Mouse (Mus musculus): ENCODE results near the gene Ect2l.

Gene Ect2l

DNA sequence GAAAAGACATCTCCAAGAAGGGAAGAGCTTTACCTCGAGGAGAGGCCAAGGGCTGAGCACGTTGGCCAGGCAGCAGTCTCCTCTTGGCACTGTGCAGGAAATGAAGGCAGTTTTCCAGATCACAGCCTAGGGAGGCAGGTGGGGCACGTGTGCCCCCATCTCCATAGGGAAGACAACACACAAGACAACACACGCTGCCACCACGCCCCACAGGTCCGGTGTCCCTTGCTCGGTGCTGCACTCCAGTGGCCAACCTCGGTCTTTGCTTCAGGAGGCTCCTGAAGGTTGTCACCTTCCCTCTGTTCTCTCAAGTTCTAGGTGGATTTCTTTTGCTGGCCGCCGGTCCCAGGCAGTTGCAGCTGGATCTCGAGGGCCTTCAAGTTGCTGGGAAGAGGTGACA, at the start of gene Ect2l:
TSS of gene Ect2l (minus strand) at position 165 of the 400 bp plus-strand sequence.
- DNase-seq (ENCODE audit: low read depth), result peak; percentile 61

DNA sequence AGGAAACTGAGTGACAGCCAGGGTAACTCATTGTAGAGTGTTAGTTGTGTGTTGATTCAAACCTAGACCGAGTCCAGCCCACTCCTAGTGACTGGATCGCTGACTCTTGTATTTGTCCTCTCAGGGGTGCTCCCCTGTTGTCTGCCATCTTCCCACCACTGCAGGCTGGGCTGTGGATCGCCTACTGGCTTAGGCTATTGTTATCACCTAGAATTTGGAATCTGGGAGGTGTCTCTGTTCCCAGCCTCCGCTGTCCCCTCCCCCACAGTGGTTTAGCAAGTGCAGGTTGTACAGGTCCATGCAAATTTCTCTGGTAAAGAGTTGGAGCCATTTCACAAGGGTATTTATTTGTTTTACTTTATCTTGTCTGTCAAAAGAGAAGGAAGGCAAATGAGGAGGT, 40.7 kb upstream of the Ect2l start:
- DNase-seq (ENCODE audit: low read depth), result no peak

DNA sequence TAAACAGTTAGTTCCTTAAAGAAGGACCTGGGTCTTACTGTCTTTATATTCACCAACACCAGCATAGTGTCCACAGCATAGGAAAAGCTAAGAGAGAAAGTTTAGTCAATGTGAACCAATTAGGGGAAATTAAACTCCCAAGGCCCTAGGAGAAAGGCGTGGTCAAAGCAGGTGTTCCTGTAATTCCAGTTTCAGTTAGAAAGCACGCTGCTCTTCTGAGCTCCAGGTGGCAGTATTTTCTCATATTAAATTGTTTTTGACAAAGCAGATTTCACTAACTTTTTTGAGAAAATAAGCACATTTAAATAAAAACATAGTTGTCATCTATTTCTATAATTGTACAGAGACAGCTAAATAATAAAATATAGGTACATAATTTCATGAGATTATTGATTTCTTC, 32.9 kb upstream of the Ect2l start:
- DNase-seq (ENCODE audit: low read depth), result no peak

DNA sequence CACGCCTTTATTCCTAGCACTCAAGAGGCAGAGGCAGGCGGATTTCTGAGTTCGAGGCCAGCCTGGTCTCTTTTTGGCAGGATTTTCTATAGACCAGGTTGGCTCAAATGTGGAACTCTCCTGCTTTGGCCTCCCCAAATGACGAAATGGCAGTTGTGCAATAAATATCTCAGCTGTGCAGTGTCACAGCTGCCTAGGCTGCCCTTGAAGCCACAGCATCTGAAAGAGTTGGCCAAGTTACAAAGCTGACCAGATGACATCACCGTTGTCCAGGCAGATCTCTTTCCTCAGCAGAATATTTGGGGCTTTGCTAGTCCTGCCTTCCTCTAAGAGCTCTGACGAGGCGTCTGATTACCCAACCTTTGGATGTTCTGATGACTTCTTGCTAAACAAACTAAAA, 26.5 kb upstream of the Ect2l start:
- DNase-seq (ENCODE audit: low read depth), result no peak

DNA sequence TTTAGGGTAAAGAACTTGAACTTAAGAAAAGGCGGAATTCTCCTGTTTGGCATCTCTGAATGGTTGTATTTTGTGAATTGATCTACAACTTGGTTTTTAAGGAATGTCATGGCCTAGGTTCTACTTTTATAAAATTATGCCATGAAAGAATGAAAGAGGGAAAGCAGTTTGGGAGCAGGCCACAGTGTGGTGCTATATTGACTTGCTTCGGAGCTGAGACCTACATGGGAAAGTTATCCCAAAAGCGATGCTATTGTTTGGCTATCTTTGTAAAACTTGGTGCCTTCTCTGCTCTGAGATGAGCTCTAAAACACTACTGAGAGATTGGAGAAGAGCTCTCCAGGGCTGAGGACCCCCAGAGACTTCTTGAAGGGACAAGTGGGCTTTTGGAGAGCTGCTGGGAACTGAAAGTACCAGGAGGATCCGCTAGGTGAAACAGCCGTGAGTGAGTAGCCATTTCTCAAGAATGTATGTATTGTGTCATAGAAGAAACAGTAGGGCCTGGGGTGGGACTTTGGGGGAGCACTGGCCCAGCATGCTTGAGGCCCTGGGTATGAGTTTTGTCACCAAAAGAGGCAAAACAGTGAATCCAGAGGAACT, 25.7 kb upstream of the Ect2l start:
- DNase-seq (ENCODE audit: low read depth), result peak; percentile 7

DNA sequence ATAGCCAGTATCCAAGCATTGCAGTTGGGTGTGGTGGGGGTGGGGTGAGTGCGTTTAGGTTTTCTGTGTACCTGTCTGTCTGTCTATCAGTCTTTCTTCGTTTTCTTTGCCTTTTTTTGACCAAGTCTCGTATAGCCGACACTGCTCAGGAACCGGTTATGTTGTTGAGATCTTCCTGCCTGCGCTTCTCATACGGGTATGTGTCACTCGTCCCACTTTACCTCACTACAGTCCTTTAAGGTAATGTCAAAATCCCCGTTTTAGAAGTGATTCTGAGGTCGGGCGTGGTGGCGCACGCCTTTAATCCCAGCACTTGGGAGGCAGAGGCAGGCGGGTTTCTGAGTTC, 24.7 kb upstream of the Ect2l start:
- DNase-seq (ENCODE audit: low read depth), result no peak

DNA sequence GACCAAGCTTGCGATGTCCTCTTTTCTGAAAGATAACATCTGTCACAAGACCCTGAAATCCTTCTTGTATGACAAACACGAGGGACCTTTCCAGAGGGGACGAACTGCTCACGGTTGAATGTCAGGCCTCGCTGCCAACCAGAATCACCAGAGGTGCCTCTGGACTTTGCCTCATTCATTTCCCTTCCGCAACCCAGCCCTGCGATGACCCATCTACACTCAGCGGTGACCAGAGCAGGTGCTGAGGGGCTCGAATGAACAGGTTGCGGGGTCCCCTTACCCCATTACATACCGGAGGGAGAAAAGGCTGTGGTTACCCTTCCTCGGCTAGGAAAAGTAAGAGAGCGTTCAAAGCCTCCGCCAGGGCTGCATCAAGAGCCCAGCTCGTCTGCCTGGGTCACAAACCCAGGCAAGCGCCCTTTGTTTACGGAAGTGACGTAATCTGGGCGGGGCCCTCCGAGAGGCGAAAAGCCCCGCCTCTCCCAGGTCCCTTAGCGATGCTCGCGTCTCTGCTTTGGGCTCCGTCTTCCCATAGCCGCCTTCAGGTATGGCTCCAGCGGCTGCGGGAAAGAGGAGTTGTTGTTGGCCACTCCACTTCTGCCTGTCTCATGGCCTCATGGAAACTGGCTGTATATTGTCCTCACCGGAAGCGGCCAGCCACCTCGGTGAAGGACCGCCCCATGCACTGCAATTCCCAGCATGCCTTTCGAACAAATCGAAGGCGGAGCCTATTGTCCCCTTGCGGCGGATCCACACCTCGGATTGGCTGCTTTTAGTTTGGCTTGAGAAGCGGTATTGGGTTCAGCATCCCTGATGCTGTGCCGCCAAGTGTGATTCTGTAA, 24.1 kb upstream of the Ect2l start, which contains the start of gene Ccdc28a:
TSS of gene Ccdc28a (minus strand) at position 439 of the 842 bp plus-strand sequence.
- DNase-seq (ENCODE audit: low read depth), result peak; percentile 99

DNA sequence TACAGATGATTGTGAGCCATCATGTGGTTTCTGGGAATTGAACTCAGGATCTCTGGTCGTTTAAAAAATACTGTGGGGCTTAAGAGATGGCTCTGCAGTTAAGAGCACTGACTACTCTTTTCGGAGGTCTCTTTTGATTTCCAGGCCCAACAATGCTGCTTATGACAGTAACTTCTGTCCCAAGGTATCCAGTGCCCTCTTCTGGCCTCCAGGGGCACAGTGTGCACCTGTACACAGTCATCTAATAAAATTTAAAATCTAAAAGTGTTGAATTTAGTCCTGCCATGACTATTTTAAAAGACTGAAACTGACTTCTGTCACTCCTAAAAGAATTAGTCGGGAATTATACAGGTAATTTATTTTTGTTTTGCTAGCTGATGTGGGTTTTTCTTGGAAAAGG, 23.2 kb upstream of the Ect2l start:
- peak; percentile 52 for DNase-seq (ENCODE audit: low read depth)

DNA sequence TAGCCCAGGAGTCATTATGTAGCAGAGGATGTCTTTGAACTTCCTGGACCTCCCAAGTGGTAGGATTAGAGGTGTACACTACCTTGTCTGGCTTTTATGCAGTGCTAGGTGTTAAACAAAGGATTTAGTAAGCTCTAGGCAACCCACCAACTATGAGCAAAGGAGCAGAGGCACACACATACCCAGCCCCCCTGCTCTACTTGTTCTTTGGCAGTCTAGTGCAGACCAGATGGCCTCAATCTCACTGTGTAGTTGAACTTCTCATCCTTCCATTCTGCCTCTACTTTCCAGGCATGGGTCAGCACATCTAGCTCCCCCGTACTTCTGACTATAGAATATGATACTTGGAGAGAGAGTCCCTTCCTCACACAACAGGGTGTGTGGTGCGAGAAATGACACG, 13.7 kb upstream of the Ect2l start:
- no peak for DNase-seq (ENCODE audit: low read depth)

DNA sequence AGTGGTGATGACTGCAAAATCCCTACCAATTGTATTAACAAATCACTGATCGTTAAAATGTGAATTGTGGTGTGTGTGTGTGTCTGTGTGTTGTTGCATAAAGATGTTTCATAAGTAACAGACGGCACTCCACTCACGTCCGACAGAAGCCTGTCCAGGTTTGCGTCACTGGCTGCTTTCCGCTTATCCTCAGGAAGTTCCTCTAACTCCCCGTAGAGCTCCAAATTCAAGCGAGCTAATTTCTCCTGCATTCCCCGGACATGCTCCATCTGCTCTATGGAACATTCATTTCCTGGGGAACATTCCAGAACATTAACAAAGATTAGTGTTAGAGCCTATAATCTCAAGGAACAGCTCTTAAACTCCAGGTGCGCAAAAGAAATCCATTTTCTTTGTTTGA, 8.7 kb upstream of the Ect2l start:
- DNase-seq (ENCODE audit: low read depth), result no peak

DNA sequence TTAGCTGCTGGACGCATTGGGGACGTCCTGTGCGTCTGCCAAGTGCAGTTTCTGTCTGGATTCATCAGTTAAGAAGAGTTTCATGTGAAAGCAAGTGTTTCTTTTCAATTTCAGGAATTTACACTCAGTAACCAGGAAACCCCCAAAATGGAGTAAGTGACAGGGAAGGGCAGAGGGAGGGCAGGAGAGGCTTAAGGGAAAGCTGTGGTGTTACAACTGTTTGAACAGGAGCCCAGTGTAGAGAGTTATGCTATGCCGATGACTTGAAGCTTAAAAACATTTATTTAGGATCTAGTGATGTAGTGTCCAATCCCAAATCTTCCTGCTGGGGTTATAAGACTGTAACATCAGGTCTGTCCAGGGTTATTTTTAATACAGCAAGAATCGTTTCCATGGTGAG, 3.4 kb upstream of the Ect2l start:
- DNase-seq (ENCODE audit: low read depth), result no peak

DNA sequence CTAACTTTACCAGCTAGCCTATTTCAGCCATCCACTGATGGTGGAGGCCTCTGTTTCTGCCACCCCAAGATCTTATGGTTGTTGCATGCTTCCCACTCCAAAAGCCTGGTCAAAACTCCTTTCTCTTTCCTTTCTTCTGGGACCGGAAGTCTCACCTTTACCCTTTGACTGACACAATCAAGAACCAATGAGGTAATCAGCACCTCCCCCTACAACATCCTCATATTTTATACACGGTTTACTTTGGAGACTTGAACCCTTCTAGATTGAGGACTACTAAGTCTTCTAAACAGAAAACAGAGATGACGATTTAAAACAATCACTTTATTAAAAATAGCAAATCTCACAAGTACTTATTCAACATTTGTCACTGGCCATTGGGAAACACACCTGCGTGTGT, 2.7 kb upstream of the Ect2l start:
- DNase-seq (ENCODE audit: low read depth), result no peak

DNA sequence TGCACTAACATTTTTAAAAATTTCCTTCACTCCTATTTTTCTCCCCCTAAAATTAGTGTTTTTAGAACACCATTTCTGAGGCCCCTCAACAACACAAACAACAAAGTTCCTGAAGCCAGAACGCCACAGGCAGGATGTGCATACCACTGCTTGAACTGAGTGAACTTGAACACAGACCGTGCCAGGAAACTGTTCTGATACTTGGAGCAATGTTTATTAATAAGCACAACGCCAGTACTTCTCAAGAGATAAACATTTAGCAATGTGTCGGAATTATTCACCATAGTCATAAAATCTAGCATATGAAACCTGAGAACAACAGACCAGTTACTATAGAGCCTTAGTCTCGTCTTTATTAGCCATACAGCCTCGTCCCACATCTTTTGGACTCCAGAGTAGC, 571 bp downstream of the Ect2l start:
- no peak for DNase-seq (ENCODE audit: low read depth)

DNA sequence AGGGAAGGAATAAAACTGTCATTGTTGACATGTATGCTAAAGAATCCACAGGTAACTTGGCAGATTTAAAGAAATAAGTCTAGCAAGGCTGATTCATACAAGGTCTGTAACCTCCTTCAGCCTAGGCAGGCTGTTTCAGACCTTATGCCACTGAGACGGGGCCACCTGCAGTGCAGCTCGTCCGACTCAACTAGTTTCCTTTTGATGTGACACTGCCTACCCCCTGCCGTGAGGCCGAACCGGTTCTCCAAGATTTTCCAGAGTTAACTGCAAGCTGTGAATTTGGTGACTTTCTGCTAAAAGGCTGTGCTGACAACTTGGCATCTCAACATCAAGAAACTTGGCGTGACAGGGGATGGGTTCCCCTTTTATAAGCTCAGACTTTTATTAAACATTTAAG, 6.6 kb downstream of the Ect2l start:
- no peak for DNase-seq (ENCODE audit: low read depth)

DNA sequence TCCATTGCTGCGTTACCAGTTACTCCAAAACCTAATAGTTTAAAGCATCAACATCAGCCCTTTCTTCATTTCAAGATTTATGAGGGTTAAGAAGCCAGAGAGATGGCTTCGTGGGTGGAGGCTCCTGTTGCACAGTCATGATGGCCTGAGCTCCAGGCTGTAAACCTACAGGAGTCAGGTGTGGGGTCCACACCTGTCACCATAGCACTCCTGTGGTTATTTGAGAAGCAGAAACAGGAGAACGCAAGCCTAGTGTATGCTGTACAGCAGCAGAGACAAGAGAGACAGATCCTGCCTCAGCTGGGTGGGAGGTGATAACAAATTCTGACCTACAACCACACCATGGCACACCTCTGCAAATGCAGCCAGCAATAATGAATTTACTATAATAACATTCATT, 8.3 kb downstream of the Ect2l start:
- no peak for DNase-seq (ENCODE audit: low read depth)

DNA sequence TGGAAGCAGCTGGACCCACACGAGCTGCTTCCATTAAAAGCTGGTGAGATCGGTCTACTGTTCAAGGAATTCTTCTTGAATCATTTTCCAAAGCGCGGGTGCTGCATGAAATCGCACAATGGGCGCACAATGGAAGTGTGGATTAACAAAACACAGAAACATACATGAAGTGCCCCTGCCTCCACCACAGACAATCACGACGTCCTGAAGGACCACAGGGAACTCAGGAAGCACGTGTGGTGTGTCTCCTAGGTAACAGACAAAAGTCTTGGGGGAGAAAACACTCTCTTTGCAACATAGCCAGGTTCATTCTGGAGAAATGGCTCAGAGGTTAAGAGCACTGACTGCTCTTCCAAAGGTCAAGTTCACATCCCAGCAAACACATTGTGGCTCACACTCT, 10.0 kb downstream of the Ect2l start:
- DNase-seq (ENCODE audit: low read depth), result no peak

DNA sequence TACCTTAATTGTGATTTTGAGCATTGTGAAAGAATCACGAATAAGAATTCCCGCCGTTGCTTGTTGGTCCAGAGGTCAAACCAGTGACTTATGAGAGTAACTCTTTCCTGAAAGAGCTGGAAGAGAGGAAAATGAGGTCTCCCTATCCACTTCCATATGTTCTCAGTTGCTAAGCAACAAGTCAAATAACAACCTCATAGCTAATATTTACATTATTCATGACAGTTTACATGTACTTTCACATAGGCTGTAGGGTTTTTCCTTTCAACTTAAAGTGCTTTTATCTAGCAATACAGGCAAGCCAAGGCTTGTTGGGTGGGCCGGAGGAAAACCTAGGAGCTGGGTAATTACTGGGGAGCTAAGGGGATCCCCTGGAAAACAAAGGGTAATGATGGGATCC, 10.8 kb downstream of the Ect2l start:
- DNase-seq (ENCODE audit: low read depth), result no peak

DNA sequence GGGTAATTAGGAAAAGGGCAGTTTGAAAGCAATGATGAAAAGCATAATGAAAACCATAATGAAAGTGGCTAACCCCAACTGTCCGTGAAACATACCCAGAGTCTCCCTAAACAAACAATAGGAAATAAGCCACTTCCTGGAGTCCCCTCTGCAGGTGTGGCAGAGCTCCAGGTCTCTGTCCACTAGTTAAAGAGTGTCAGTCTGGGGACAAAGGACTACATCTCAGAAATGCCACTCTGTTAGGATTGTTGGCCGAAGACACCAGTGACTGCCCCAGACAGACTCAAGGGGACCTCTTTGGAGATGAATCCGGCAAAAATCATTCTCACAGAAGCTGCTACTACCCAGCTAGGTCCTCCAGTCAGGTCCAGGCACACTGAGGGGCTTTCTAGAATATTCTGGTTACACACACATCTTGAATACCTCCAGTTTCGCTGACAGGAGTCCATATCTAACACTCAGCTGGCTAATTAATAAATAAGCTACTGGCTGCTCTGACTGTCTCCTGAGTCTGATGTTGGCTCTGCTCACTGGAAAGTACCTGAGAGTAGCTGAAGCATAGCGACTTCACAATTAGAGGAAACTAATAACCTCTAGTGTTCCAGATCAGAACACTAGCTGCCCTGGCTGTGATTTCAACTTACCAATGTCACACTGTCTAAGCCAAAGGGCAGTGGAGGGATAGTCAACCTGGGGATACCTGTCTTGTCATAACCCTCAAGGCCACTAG, 12.2 kb downstream of the Ect2l start:
- DNase-seq (ENCODE audit: low read depth), result no peak

DNA sequence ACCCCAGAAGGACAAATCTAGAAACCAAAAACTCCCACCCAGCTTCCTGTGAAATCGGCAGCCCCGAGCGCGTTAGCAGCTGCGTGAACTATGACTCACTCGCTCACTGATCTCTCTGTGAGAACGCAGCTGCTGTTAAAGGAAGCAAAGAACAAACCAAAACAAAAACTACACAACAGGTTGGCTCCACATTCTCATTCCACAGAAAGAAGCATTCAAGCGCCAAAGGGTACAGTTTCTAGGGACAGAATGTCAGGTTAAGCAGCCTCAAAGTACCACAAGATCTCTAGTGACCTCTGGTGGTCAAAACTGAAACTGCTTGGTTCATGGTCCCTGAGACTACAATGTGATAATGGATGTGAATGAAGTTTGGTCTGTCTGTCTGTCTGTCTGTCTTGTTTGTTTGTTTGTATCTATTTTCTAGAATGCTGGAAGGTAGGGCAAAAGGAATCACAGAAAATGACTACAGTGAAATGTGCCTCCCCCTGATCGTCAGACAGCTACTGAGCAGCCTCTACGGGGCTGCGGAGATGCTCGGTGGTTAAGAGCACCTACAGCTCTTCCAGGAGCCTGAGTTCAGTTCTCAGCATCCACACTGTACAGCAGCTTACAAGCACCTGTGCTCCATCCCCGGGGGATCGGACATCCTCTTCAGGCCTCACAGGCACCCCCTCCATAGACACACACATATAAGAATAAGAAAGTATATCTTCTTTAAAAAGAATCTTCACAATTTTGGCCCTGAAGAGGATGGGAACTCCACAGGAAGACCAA, 13.3 kb downstream of the Ect2l start:
- peak; percentile 92 for DNase-seq (ENCODE audit: low read depth)

DNA sequence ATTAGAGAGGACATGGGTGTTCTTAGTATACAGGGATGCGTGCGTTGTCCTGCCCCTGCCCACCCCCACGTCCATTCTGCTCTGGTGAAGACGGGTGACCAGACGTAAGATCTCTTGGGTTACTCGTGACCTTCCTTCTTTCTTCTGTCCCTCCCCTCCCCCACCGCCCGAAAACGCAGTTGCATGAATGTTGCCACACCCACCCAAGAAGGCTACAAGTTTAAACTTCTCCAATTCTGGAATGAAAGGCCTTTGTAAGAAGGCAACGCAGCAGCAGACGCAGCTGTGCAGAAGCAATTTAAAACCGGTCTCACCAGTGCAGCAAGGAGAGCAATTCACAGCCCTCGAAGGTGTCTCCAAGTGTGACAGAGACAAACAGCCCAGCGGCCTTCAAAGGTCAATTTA, 16.0 kb downstream of the Ect2l start:
- DNase-seq (ENCODE audit: low read depth), result no peak

DNA sequence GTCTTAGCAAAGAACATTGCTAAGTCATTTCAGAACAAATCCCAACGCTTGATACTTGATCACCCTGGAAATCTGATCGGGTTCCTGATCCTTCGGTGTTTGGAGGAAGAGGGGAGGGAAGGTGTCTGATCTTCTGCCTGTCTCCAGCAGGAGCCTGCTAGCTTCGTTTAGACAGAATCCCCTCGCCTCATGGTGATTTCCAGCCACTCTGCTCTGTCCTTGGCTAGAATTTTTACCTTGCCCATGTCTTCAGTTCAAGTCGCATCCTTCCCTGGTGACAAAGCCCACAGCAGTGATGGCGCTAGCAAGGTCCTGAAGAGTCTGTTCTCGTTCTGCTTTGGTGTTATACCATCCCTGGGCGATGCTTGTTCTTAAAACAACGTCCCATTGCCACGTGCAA, 16.5 kb downstream of the Ect2l start:
- DNase-seq (ENCODE audit: low read depth), result peak; percentile 4

DNA sequence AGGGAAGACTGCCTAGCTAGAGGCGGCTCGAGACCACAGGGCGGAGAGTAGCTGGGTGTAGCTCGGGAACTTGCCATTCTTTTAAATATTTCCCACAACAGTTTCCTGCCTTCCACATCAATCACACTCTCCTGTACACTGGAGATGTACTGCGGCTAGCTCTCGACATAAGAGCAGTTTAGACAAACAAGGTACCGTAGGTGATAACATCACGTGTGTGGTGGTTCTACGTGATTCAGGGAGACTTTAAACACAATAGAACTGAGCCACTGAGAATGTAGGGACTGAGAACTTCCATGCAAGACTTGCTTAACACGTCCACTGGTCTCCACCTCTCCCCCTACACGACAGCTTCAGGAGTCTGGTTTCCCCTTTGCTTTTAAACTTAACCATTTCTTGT, 17.5 kb downstream of the Ect2l start:
- DNase-seq (ENCODE audit: low read depth), result peak; percentile 81

Data from naive thymus-derived CD4-positive, alpha-beta T cell, adult 2 months (primary cell).